Mouse (Mus musculus): ENCODE measurements around the gene Slc8b1. TPM values are rescaled to one million over a fixed set of nuclear protein-coding genes. Genes with fewer than 3 reads are reported as not detected.

Slc8b1 gene
- total and polyA plus RNA-seq, 2 experiments from 2014 or later = 2.5 to 3.7 TPM

DNA sequence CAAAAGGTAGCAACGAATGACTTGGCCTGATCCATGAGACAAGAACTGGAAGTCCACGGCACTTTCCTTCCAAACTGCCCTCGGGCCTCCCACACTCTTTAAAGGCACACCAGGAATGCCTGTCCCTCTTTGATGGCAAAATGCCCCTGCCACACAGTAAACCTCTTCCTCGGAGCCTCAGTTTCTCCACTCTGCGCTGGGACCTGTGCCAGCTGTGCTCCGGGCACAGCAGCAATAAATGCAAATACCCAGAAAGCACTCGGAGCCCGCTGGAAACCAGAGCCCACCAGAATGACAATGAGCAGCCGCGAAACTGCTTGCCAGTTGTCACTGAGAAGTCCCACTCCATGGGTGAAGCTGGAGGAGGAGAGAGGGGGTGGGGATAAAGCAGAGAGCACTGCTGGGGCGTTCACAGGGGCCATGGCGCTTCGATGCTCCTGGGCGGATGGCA, 56.8 kb downstream of the Slc8b1 start:
- Histone ChIP-seq H3K9ac (replicated peaks; ENCODE audit: low read length) (peak overlapping the region; percentile 31; the same call in 1 of the 2 replicates), H3K4me2 (ENCODE audit: low read depth, low read length) (peak overlapping the region; percentile 20), H3K27me3 (ENCODE audit: insufficient read depth, low read length) (no peaks in the 10 kb centered on the region), H3K4me1 (ENCODE audit: insufficient read depth, low read length) (peaks cover 63% of the 10 kb centered on the region), H3K27ac (peak overlapping the region; percentile 82), H3K36me3 (ENCODE audit: insufficient read depth, low read length) (no peaks in the 10 kb centered on the region), H3K4me3 (ENCODE audit: low read length) (no peak overlapping the region), H3K9me3 (ENCODE audit: low read length) (no peaks in the 10 kb centered on the region)
- ATAC-seq (peak; percentile 43; the same call in 1 of the 2 replicates), DNase-seq (ENCODE audit: low spot score) (peak; percentile 73)
- WGBS = 18% methylated on average over 14 of the region's 14 CpGs
- TF ChIP-seq CTCF (IDR thresholded peaks at IDR 0.05; ENCODE audit: low read depth) = no peak

DNA sequence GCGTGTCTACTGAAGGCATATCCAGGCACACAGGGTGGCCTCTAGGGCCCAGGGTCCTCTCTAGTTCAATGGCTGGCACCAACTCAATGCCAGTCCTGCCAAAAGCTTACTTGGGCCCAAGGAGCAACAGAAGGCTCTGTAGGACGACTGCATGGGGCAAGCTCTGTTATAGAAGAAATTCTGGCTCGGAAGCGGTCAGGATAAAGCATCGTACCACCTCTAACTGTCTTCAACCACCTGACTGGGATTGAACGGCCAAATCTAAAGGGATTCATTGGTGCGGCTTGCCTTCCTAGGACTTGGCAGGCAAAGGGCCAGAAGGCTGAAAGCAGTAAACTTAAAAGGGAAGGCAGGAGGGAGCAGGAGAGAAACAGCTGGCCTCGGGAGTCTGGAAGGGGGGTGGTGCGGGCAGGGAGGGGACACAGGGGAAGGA, 57.4 kb downstream of the Slc8b1 start:
- H3K4me3 ChIP-seq (ENCODE audit: low read length) = no peak overlapping the region
- peak; percentile 64 for ATAC-seq
- H3K4me1 ChIP-seq (ENCODE audit: insufficient read depth, low read length) = peaks cover 63% of the 10 kb centered on the region
- peak overlapping the region; percentile 20 for H3K4me2 ChIP-seq (ENCODE audit: low read depth, low read length)
- H3K36me3 ChIP-seq (ENCODE audit: insufficient read depth, low read length) = no peaks in the 10 kb centered on the region
- whole genome bisulfite sequencing = 25% methylated on average over 9 of the region's 9 CpGs
- H3K27ac ChIP-seq = peak overlapping the region; percentile 82
- H3K27me3 ChIP-seq (ENCODE audit: insufficient read depth, low read length) = no peaks in the 10 kb centered on the region
- 0 out of 2 replicates have a peak, but pooled peaks have one; percentile 10 for TF ChIP-seq CTCF (IDR thresholded peaks at IDR 0.05; ENCODE audit: low read depth)
- H3K9ac ChIP-seq (replicated peaks; ENCODE audit: low read length) = peak overlapping the region; percentile 31; the same call in 1 of the 2 replicates
- H3K9me3 ChIP-seq (ENCODE audit: low read length) = no peaks in the 10 kb centered on the region
- DNase-seq (ENCODE audit: low spot score) = peak; percentile 80

DNA sequence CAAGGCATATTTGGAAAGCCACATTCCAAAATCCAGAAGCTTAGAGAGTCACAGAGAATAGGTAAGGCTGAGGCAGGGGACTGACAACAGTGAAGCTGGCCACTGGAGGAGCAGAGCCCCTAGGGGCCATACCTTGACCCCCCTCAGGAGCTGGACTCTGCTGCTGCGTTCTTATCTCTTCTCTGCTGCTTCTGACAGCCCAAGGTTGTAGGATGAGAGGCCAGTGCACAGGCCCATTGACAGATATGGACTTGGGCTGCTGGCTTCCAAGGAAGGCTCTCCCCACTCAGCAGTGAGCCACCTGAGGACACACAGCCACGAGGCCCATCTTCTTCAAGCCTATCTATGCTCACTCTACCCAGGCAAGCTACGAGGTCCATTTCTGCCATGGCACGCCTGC, 58.0 kb downstream of the Slc8b1 start:
- Histone ChIP-seq H3K9ac (replicated peaks; ENCODE audit: low read length) (no peak overlapping the region), H3K36me3 (ENCODE audit: insufficient read depth, low read length) (no peaks in the 10 kb centered on the region), H3K4me1 (ENCODE audit: insufficient read depth, low read length) (peaks cover 63% of the 10 kb centered on the region), H3K4me2 (ENCODE audit: low read depth, low read length) (no peak overlapping the region), H3K27ac (peak overlapping the region; percentile 82), H3K9me3 (ENCODE audit: low read length) (no peaks in the 10 kb centered on the region), H3K27me3 (ENCODE audit: insufficient read depth, low read length) (no peaks in the 10 kb centered on the region), H3K4me3 (ENCODE audit: low read length) (no peak overlapping the region)
- ATAC-seq (no peak), DNase-seq (ENCODE audit: low spot score) (no peak)
- TF ChIP-seq CTCF (IDR thresholded peaks at IDR 0.05; ENCODE audit: low read depth) = no peak
- 77% methylated on average over 4 of the region's 4 CpGs for WGBS

DNA sequence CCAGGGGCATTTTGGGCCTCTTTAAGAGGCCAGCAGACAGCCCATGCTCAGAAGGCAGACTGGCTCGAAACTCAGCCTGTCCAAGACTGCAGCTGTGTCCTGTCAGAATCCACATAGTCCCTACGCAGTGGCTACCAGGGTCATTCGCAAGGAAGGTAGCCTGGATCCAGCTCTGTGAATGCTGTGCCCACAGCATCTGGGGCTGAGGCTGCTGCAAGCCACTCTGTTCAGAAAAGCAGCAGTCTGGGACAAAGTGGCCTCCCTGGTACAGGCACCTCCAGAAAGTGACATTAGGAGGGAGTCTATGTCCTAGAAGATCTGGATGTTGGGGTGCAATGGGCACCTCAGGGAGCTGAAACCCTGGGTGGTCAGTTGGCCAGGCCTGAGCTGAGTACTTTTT, 58.8 kb downstream of the Slc8b1 start:
- 78% methylated on average over 3 of the region's 3 CpGs for WGBS
- Histone ChIP-seq H3K36me3 (ENCODE audit: insufficient read depth, low read length) (no peaks in the 10 kb centered on the region), H3K4me2 (ENCODE audit: low read depth, low read length) (no peak overlapping the region), H3K9ac (replicated peaks; ENCODE audit: low read length) (no peak overlapping the region), H3K4me1 (ENCODE audit: insufficient read depth, low read length) (peaks cover 66% of the 10 kb centered on the region), H3K27ac (0 out of 2 replicates have a peak overlapping the region, but pooled peaks have one; percentile 72), H3K9me3 (ENCODE audit: low read length) (no peaks in the 10 kb centered on the region), H3K27me3 (ENCODE audit: insufficient read depth, low read length) (no peaks in the 10 kb centered on the region), H3K4me3 (ENCODE audit: low read length) (no peak overlapping the region)
- ATAC-seq (no peak), DNase-seq (ENCODE audit: low spot score) (no peak)
- TF ChIP-seq CTCF (IDR thresholded peaks at IDR 0.05; ENCODE audit: low read depth) = no peak

DNA sequence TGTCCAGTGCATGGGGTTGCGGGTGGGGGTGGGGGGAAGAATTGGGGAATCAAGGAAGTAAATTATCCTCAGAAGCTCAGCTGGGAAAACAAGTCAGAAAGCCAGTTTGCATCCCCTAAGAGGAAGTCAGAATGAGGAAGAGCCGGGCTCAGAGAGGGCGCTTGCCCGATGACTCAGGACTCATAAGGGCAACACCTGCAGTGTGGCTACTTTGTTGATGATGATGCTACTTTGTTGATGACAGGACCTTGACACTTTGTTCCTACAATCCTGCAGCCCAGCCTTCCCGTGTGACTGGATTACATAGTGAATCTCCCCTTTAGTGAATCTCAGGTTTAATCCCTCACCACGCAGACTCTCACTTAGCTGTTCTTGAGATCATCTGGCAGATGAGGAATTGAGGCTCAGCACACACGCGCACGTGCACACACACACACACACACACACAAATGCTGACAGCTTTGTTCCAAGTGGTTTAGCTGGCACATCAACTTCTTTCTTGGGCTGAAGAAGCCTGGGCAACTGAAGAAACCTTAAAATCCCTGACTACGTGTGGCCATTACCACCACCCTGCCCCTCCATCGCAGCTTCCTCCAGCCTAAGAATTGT, 59.4 kb downstream of the Slc8b1 start:
- no peaks in the 10 kb centered on the region for H3K9me3 ChIP-seq (ENCODE audit: low read length)
- H3K4me1 ChIP-seq (ENCODE audit: insufficient read depth, low read length) = peaks cover 62% of the 10 kb centered on the region
- H3K27ac ChIP-seq = peak overlapping the region; percentile 72
- 59% methylated on average over 11 of the region's 11 CpGs for WGBS
- DNase-seq (ENCODE audit: low spot score) (peak; percentile 26), ATAC-seq (no peak)
- H3K9ac ChIP-seq (replicated peaks; ENCODE audit: low read length) = no peak overlapping the region
- no peak overlapping the region for H3K4me3 ChIP-seq (ENCODE audit: low read length)
- no peak overlapping the region for H3K4me2 ChIP-seq (ENCODE audit: low read depth, low read length)
- H3K36me3 ChIP-seq (ENCODE audit: insufficient read depth, low read length) = no peaks in the 10 kb centered on the region
- H3K27me3 ChIP-seq (ENCODE audit: insufficient read depth, low read length) = no peaks in the 10 kb centered on the region
- no peak for TF ChIP-seq CTCF (IDR thresholded peaks at IDR 0.05; ENCODE audit: low read depth)

DNA sequence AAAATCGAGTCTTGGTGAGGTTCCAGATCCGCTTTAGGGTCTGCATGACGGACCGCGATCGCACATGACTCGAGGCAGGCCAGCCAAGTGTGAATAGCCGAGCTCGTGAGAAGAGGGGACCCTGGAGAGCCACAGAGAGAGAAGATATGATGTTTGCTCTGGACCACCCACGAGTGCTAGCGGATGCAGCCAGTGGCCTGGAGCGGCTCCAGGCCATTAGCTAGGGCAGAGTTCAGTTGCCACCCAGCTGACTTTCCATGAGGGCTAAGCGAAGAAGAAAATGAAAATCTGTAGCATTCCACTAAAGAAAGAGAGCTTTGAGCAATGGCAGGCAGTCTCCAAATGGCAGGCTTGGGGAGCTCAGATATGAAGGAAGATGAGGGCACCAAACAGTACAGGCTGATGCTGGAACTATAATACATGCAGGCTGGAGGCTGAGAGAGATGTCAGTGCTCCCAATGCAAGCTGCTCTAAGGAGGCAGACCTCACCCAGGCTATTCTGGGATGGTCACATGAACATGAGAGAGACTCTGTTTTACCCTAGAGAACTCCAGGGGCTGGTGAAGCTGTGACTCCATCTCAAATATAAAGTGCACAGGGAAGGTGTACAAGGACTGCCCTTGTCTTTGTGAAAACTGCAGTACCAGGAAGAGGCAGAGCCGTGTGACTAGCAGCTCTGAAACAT, 60.2 kb downstream of the Slc8b1 start:
- Histone ChIP-seq H3K36me3 (ENCODE audit: insufficient read depth, low read length) (no peaks in the 10 kb centered on the region), H3K9ac (replicated peaks; ENCODE audit: low read length) (no peak overlapping the region), H3K4me3 (ENCODE audit: low read length) (no peak overlapping the region), H3K4me2 (ENCODE audit: low read depth, low read length) (no peak overlapping the region), H3K9me3 (ENCODE audit: low read length) (no peaks in the 10 kb centered on the region), H3K27me3 (ENCODE audit: insufficient read depth, low read length) (no peaks in the 10 kb centered on the region), H3K27ac (peak overlapping the region; percentile 72), H3K4me1 (ENCODE audit: insufficient read depth, low read length) (peaks cover 54% of the 10 kb centered on the region)
- DNase-seq (ENCODE audit: low spot score) = peak; percentile 76
- 28% methylated on average over 14 of the region's 14 CpGs for whole genome bisulfite sequencing
- TF ChIP-seq CTCF (IDR thresholded peaks at IDR 0.05; ENCODE audit: low read depth) = no peak
- ATAC-seq = no peak

All from hindbrain, postnatal 0 days (tissue).